Mouse (Mus musculus) limb, embryonic 11.5 days (tissue): ENCODE data around the gene Mia. TPM values are rescaled to one million over a fixed set of nuclear protein-coding genes. Genes with fewer than 3 reads are reported as not detected.

Source experiments
- ATAC-seq: fragments of 200-750 bp; cut with Nextera tagmentation; 2 replicates; pipeline ENCODE4 v1.8.0; 2017; ENCODE audit warnings: low read depth; ENCODE audit not compliant: insufficient number of reproducible peaks, low FRiP score, low TSS enrichment
- DNase-seq: peaks from one replicate; pipeline ENCODE4 v3.0.0-alpha.2; 2015; ENCODE audit warnings: low spot score
- H3K27ac ChIP-seq: fragments of 300-500 bp; sonication (generic); replicated peaks from 2 replicates; pipeline ENCODE4 v1.5.1; 2014; ENCODE audit warnings: low read depth, mild to moderate bottlenecking, low read length
- H3K27me3 ChIP-seq: fragments of 300-500 bp; sonication (generic); 2 replicates; pipeline ENCODE4 v1.6.1; 2014; ENCODE audit warnings: mild to moderate bottlenecking, low read length, mixed read lengths; ENCODE audit not compliant: control insufficient read depth, insufficient read depth
- H3K36me3 ChIP-seq: fragments of 300-500 bp; sonication (generic); 2 replicates; pipeline ENCODE4 v1.6.1; 2014; ENCODE audit warnings: mild to moderate bottlenecking, low read length, moderate library complexity, mixed read lengths; ENCODE audit not compliant: control insufficient read depth, insufficient read depth
- H3K4me1 ChIP-seq: fragments of 300-500 bp; sonication (generic); 2 replicates; pipeline ENCODE4 v1.6.1; 2014; ENCODE audit warnings: low read length, mixed read lengths; ENCODE audit not compliant: control insufficient read depth, insufficient read depth
- H3K4me2 ChIP-seq: fragments of 300-500 bp; sonication (generic); 2 replicates; pipeline ENCODE4 v1.6.1; 2014; ENCODE audit warnings: low read depth, mild to moderate bottlenecking, moderate library complexity; ENCODE audit not compliant: severe bottlenecking
- H3K4me3 ChIP-seq: fragments of 300-500 bp; sonication (generic); 2 replicates; pipeline ENCODE4 v1.5.1; 2014; ENCODE audit warnings: low read depth, low read length
- H3K9ac ChIP-seq: fragments of 300-500 bp; sonication (generic); 2 replicates; pipeline ENCODE4 v1.6.1; 2014; ENCODE audit warnings: mild to moderate bottlenecking, low read length
- H3K9me3 ChIP-seq: fragments of 300-500 bp; sonication (generic); 2 replicates; pipeline ENCODE4 v1.6.1; 2016; ENCODE audit warnings: low read length; ENCODE audit not compliant: control insufficient read depth
- WGBS: fragments of 180-500 bp; shearing (Covaris S2); extraction: QIAGEN DNeasy Blood & Tissue Kit; methylation state at CpG from one replicate; pipeline ENCODE4 v1.1.7; 2014; 5-methylcytosine and 5-hydroxymethylcytosine counted together
- polyA plus RNA-seq: library from polyadenylated mRNA; unstranded; fragments of >200 nt; fragmentation: Nextera tagmentation; extraction: Ambion mirVana; gene quantifications from 2 replicates; pipeline ENCODE4 v1.2.1, GENCODE M21; 2014

The Mia gene
- polyA plus RNA-seq, 1 experiment from 2014 or later = 8.7 TPM

DNA sequence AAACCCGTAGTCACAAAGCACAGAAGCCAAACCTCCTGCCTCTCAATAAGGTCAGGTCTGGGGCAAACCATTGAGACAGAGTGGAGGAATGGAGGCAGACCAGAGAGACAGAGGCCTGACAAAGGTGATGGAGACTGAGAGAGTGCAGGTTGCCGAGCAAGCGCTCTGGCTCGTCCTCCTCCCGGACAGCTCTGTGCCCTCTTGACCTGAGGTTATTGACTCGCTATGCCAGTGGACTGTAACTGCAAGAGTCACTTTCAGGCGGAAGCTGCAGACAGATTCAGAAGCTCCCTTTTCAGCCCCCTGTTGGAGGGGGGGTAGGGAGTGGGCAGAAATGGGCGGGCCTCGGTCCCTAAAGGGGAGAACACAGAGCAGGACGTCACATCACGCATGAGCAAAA is 39.0 kb upstream of the Mia start:
- Histone ChIP-seq H3K4me2 (no peak overlapping the region), H3K27me3 (no peaks in the 10 kb centered on the region), H3K27ac (no peak overlapping the region), H3K4me1 (no peaks in the 10 kb centered on the region), H3K9me3 (no peaks in the 10 kb centered on the region; the same call in 1 of the 2 replicates), H3K9ac (no peak overlapping the region), H3K36me3 (no peaks in the 10 kb centered on the region), H3K4me3 (no peak overlapping the region)
- DNase-seq (no peak), ATAC-seq (no peak)
- WGBS = 77% methylated on average over 11 of the region's 11 CpGs

DNA sequence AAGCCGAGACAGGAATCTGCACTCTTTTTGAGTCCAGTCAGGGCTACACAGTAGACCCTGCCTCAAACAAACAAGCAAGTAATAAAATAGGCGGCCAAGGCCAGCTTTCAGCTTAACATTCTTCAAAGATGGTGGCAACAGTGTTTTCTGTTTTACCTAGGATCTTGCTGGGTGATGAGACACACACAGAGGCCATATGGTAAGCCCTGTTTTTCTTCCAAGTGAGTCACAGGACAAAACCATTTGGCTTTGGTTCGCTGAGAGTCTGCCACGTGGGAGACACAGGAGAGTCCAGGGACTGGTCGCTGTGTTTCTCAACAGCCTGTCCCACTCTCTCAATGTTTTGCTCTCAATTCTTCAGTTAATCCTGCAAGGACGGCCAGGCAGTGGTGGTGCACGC is 37.6 kb upstream of the Mia start:
- H3K27me3 ChIP-seq = no peaks in the 10 kb centered on the region
- H3K4me3 ChIP-seq = no peak overlapping the region
- no peak overlapping the region for H3K4me2 ChIP-seq
- no peak overlapping the region for H3K9ac ChIP-seq
- H3K9me3 ChIP-seq = no peaks in the 10 kb centered on the region; the same call in 1 of the 2 replicates
- no peak for DNase-seq
- 76% methylated on average over 7 of the region's 7 CpGs for WGBS
- no peaks in the 10 kb centered on the region for H3K4me1 ChIP-seq
- H3K27ac ChIP-seq = no peak overlapping the region
- H3K36me3 ChIP-seq = no peaks in the 10 kb centered on the region
- ATAC-seq = no peak

DNA sequence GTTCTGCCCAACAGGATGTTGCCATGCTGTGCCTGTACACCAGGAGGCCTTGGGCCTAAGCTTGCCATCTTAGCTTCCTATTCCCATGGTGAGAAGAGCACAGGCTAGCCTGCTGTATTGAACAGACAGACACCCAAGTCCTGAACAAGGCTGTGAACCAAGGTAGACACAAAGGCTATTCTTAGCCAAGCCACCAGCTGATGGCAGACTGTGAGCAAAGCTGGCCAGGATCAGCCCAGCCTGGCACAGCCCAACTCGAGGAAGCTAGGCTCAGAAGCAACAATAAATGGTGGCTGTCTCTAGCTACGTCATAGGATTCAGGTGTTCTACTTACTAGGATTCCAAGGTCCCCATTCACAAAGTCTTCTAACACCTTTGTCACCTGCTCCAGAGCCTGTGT is 31.7 kb upstream of the Mia start:
- Histone ChIP-seq H3K9me3 (no peaks in the 10 kb centered on the region; the same call in 1 of the 2 replicates), H3K4me1 (no peaks in the 10 kb centered on the region), H3K36me3 (peaks cover 12% of the 10 kb centered on the region), H3K4me2 (no peak overlapping the region), H3K4me3 (no peak overlapping the region), H3K9ac (no peak overlapping the region), H3K27ac (no peak overlapping the region), H3K27me3 (no peaks in the 10 kb centered on the region)
- ATAC-seq (no peak), DNase-seq (no peak)
- 88% methylated on average over 2 of the region's 2 CpGs for WGBS

DNA sequence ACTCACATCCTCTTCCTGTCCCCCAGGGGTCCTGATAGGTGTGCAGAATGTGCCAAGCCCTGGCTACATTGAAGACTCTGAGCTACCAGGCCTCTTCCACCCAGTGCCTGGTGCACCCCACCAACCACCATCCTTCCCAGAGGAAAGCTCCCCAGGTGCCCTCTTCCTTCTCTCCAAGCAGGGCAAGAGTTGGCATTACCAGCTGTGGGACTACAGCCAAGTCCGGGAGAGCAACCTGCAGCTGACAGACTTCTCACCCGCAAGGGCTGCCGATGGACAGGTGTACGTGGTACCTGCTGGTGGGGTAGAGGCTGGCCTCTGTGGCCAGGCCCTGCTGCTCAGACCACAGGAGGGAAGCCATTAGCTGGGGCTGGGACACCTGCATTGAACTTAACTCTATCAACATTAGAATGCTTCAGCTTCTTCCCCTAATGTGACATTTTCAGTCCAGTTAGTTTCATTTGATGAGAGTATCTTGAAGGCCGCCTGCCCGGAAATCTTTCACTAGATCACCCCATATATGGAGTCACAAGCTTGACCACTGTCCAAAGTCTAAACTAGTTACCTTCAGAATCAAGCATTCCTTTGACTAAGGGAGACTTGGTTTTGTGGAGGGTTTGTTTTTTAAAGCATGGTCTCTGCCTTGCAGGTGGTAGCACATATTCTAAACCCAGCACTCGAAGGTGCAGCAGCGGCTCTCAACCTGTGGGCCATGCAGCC is 22.9 kb upstream of the Mia start:
- no peak for DNase-seq
- no peak for ATAC-seq
- Histone ChIP-seq H3K9me3 (no peaks in the 10 kb centered on the region), H3K36me3 (peaks cover 7% of the 10 kb centered on the region), H3K4me2 (no peak overlapping the region), H3K27ac (no peak overlapping the region), H3K4me1 (no peaks in the 10 kb centered on the region), H3K9ac (no peak overlapping the region), H3K4me3 (no peak overlapping the region), H3K27me3 (no peaks in the 10 kb centered on the region)
- WGBS = 95% methylated on average over 8 of the region's 8 CpGs

DNA sequence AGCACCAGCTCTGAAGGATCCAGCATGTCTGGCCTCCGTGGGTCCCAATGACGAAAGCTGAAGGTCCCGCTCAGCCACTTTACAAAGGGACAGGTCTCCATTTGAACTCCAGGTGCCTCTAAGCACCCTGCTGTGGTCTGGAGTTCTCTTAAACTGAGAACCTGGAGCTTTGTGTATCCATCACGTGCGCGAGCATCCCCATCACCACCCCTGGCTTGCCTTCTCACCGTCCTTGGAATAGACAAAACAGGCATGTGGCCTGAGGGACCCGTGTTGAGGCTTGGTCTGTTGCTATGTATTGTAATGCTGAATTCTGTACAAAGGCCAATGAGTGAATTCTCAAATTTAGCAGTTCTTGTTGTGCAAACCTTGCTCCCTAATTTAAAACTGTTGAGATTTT is 17.8 kb upstream of the Mia start:
- 93% methylated on average over 8 of the region's 8 CpGs for WGBS
- Histone ChIP-seq H3K36me3 (peaks cover 9% of the 10 kb centered on the region), H3K9ac (no peak overlapping the region), H3K4me3 (no peak overlapping the region), H3K9me3 (no peaks in the 10 kb centered on the region), H3K4me1 (peaks cover 13% of the 10 kb centered on the region), H3K4me2 (no peak overlapping the region), H3K27me3 (no peaks in the 10 kb centered on the region), H3K27ac (no peak overlapping the region)
- no peak for DNase-seq
- no peak for ATAC-seq

DNA sequence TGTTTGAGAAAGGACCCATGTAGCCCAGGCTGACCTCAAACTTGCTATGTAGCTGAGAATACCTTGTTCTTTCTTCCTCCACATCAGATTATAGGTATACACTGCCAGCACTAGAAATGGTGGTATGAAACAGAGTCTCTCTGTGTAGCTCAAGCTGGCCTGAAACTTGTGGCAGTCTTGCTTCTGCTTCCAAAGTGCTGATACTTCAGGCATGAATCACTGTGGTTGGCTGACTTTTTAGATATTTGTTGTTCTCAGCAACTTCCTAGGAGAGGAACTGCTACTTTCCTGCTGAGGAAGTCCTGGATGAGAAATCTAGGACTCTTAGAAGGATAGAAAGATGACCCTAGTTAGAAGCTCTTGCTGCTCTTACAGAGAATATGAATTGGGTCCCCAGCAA is 17.4 kb upstream of the Mia start:
- H3K4me1 ChIP-seq = peaks cover 15% of the 10 kb centered on the region
- H3K4me3 ChIP-seq = no peak overlapping the region
- DNase-seq (no peak), ATAC-seq (no peak)
- peaks cover 8% of the 10 kb centered on the region for H3K36me3 ChIP-seq
- no peak overlapping the region for H3K4me2 ChIP-seq
- H3K27ac ChIP-seq = no peak overlapping the region
- no peaks in the 10 kb centered on the region for H3K9me3 ChIP-seq
- no peaks in the 10 kb centered on the region for H3K27me3 ChIP-seq
- no peak overlapping the region for H3K9ac ChIP-seq

DNA sequence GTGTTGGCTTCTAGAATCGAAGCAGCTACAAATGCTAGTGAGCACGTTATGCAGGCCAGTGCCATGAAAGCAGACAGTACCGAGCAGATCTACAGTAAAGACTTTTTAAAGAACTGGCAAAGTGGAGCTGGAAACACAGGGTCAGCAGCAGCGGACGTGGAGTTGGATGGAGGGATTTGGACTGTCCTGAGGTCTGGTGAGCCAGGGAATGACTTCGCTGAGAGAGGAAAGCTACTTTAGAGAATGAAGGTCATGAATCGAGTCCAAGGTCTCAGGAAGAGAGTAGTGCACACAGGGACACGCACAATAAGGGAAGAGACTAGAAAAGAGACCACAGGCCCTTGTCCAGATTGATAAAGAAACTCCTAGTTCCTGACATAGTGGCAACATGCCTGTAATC is 16.7 kb upstream of the Mia start:
- no peak overlapping the region for H3K27ac ChIP-seq
- H3K9me3 ChIP-seq = no peaks in the 10 kb centered on the region
- no peak overlapping the region for H3K4me2 ChIP-seq
- H3K4me1 ChIP-seq = peaks cover 15% of the 10 kb centered on the region
- 91% methylated on average over 8 of the region's 8 CpGs for WGBS
- H3K4me3 ChIP-seq = no peak overlapping the region
- ATAC-seq = no peak
- no peak for DNase-seq
- H3K9ac ChIP-seq = no peak overlapping the region
- H3K36me3 ChIP-seq = peaks cover 10% of the 10 kb centered on the region; the same call in 1 of the 2 replicates
- no peaks in the 10 kb centered on the region for H3K27me3 ChIP-seq

DNA sequence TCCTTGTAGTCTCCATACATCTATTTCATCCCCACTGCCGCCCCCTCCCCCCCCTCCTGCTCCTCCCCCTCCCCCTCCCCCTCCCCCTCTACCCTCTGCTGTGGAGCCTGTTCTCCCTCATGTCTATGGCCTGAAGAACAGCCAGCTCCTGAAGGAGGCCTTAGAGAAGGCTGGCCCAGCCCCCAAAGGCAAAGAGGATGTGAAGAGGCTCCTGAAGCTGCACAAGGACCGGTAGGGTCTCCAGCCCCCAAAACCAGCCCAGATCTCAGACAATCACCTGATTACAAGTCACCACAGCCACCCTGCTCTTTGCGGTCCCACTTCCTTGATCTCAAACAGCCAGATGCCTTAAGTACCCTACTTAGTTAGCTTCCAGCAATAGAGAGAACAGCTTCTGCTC is 16.2 kb upstream of the Mia start:
- no peak for DNase-seq
- Histone ChIP-seq H3K36me3 (peaks cover 14% of the 10 kb centered on the region), H3K4me3 (no peak overlapping the region), H3K4me1 (peaks cover 15% of the 10 kb centered on the region), H3K9me3 (no peaks in the 10 kb centered on the region), H3K4me2 (no peak overlapping the region), H3K9ac (no peak overlapping the region), H3K27ac (no peak overlapping the region), H3K27me3 (no peaks in the 10 kb centered on the region)
- ATAC-seq = no peak
- 92% methylated on average over 3 of the region's 3 CpGs for WGBS
